Mouse (Mus musculus): ENCODE data around the gene Acbd4. TPM values are rescaled to one million over a fixed set of nuclear protein-coding genes. Genes with fewer than 3 reads are reported as not detected.
A peak's percentile ranks its signal among the peaks of the same experiment; 100 is the strongest.

Gene Acbd4
- total RNA-seq, 2 experiments from 2014 or later, result 70.0 to 80.0 TPM

GRCm38 (mm10) chr11:103132576-103133455 lies 31.3 kb downstream of the Acbd4 start:
- intact Hi-C loops (cut with DNase I), result loop anchor here (2.0 kb wide), 1 partner anchor 16 kb away; the partner anchor contains the start of gene Hexim1
- peak; percentile 100 for DNase-seq (ENCODE audit: extremely low spot score in 1 of 2, low spot score in 2 of 2)

- intact Hi-C loops (cut with DNase I), result loop anchor here (2.0 kb wide), 1 partner anchor 17 kb away; the partner anchor contains the start of gene Hexim1
- DNase-seq (ENCODE audit: extremely low spot score in 1 of 2, low spot score in 2 of 2), result no peak
These were observed 32.1 kb downstream of the Acbd4 start for GRCm38 (mm10) chr11:103133456-103134185.

DNA sequence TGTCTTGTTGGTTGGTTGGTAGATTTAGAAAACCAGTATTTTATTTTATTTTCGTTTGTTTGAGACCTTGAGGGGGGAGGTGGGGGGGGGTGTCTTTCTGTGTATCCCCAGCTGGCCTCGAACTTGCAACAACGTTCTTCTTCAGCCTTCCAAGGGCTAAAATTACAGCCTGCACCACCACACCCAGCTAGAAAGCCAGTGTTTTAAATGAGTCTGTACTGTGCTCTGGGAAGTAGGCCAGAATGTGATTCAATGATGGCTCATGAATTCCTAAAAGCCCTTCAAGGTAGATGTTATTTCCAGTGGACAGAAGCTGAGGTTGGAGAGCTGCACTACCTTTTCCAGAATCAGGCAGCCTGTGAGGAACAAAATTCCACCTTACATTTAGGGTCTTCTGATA lies 32.7 kb downstream of the Acbd4 start:
- intact Hi-C loops (cut with DNase I), result no loop called here
- DNase-seq (ENCODE audit: extremely low spot score in 1 of 2, low spot score in 2 of 2), result no peak

DNA sequence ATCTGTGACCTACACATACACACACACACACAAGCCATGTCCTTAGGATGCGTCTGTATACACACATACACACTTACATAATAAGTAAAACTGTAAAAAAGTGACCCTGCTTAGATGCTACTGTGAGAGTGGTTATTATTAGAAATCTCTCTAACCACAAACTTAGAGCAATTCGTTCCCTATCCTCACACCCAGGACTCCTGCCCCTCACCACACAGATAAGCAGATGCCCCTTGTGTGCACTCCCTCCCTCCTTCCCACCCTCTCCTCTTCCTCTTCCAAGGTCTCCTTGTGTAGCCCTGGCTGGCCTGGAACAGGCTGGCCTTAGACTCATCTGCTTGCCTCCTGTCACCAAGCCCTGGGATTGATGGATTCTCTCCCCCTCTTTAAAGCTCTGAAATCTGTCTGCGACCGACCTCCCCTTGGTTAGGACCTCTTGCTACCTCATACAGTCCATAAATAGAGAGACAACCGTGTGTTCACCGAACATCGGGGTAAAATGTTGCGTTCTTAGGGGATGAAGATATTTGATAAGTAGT lies 34.6 kb downstream of the Acbd4 start:
- DNase-seq (ENCODE audit: extremely low spot score in 1 of 2, low spot score in 2 of 2), result no peak
- intact Hi-C loops (cut with DNase I), result no loop called here

DNA sequence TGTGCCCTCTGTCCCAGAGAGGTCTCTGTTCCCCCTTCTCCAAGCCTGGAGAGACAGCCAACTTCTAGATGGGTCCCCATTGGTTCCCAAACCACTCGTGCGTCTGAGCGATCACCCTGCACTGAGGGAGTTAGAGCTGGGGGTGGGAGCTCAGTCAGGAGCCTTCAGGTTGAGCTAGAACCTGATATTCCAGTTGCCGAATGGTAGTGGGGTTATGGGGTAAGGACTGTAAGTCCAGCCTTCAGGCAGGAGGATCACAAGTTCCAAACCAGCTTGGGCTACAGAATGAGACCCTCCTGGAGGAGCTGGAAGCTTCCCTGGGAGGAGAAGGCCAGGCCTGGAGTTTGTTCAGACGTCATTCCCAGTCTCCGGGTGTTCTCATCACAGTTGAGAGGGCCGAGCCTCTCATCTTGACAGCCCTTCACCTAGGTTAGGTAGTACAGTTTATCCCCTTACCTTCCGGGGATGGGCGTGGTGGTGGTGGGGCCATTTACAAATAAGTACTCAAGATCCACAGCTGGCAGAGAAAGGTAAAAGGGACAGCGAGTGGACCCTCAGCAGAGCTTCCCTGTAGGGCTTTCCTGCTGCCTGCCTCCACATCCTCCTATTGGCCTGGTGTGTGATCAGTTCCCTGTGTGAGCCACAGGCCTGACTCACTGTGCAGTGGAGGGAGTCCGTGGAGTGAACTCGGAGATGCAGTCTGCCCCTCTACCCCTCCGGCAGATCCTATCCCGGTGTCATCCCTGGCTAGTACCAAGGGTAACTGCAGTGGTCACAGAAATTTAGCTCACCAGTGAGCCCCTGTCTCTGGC lies 38.7 kb downstream of the Acbd4 start:
- DNase-seq (ENCODE audit: extremely low spot score in 1 of 2, low spot score in 2 of 2), result no peak
- intact Hi-C loops (cut with DNase I), result no loop called here

DNA sequence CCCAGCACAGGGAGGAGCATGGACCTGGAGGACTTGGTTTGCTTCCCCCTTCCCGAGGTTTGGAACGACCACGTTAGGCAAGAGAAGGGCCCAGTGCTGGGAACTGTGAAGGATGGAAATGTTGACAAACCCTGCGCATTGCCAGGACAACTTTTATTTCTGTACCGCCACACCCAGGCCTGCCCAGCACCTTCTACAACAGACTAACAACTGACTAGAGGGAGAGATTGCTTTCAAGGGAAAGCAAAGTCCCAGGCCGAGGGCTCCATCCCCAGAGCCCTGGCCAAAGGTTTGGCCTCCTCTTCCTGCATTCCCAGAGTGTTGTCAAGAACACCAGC lies 39.2 kb downstream of the Acbd4 start:
- intact Hi-C loops (cut with DNase I), result no loop called here
- DNase-seq (ENCODE audit: extremely low spot score in 1 of 2, low spot score in 2 of 2), result peak in 1 of 2 experiments; percentile 24

DNA sequence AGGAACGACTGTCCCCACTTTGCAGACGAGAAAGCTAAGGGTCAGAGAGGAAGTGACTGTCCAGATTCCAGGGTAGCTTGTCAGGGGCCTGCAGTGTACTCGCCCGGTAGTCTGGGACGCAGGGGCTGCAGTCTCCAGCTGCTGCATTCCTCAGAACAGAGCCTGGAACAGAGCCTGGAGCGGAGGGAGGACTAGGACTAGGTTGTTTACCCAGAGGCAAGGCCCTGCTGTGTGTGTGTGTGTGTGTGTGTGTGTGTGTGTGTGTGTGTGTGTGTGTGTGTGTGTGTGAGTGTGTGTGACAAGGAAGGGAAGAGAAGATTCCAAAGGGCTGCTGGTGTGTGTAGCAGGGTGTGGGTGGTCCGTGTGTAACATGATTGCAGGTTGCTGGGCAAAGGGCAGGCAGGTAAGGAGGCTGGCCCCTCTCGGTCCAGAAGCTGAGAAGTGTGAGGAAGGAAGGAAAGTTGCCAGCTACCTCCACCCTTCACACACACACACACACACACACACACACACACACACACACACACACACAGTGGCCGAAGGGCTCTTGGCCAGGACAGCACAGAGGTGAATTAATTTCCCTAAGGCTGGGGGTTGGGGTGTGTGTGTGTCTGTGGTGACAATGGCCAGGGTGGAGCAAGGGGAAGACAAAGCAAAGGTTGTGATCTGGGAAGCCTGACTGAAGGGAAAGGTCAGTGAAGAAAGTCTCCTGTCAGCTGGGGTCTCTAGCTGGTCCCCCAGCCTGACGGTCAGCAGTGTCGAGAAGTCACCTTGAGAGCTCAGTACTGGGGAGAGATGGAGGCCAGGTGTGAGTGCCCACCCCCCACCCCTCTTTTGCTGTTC lies 39.8 kb downstream of the Acbd4 start:
- intact Hi-C loops (cut with DNase I), result no loop called here
- DNase-seq (ENCODE audit: extremely low spot score in 1 of 2, low spot score in 2 of 2), result peak in 1 of 2 experiments; percentile 85

GRCm38 (mm10) chr11:103141944-103142255 lies 40.4 kb downstream of the Acbd4 start:
- DNase-seq (ENCODE audit: extremely low spot score in 1 of 2, low spot score in 2 of 2), result no peak
- intact Hi-C loops (cut with DNase I), result no loop called here

GRCm38 (mm10) chr11:103142441-103143182 lies 41.1 kb downstream of the Acbd4 start:
- intact Hi-C loops (cut with DNase I), result no loop called here
- DNase-seq (ENCODE audit: extremely low spot score in 1 of 2, low spot score in 2 of 2), result peak; percentile 89

DNA sequence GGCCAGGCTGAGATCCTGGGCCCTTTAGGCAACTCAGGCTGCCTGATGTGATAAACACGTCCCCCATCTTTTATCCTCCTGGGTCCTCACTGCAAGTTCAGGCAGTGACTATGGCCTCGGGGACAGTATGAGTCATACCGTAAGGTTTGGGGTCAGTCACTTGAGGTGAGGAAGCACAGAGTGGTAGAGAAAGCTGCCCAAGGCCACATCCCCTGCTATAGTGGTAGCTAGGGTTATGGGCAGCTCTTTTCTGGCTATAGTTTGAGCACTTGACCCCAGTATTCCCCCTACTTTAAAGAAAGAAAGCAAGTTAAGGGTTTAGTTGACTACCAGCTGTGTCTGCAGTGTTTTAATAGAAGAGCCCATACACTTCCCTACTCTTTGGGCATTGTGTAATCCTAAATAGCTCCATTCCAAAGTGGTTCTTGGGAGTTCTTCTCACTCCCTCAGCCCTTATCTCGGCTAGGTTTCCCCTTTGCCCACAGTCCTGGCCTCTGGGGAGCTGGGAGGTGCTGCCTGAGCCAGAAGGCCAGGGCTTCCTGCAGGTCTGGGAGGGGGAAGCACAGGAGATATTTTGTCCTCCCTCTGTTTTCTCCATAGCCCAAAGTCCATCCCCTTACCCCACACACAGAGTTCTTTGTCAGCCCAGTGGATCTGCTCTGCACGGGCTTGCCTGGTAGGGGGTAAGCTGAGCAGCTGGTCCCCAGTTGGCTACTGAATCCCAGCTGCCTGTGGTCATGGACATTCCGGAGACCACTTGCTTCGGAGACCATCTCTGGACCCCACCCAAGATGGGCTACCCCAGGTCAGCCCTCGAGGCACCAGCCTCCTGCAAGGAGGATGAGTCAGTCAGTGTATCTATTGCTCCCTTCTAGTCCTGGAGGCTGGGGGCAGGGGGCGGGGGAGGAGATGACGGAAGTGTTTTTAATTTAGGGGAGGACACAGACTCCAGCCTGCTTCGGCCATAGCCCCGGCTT lies 43.1 kb downstream of the Acbd4 start:
- no peak for DNase-seq (ENCODE audit: extremely low spot score in 1 of 2, low spot score in 2 of 2)
- intact Hi-C loops (cut with DNase I), result no loop called here

GRCm38 (mm10) chr11:103146386-103146785 lies 44.9 kb downstream of the Acbd4 start:
- intact Hi-C loops (cut with DNase I), result no loop called here
- DNase-seq (ENCODE audit: extremely low spot score in 1 of 2, low spot score in 2 of 2), result no peak

DNA sequence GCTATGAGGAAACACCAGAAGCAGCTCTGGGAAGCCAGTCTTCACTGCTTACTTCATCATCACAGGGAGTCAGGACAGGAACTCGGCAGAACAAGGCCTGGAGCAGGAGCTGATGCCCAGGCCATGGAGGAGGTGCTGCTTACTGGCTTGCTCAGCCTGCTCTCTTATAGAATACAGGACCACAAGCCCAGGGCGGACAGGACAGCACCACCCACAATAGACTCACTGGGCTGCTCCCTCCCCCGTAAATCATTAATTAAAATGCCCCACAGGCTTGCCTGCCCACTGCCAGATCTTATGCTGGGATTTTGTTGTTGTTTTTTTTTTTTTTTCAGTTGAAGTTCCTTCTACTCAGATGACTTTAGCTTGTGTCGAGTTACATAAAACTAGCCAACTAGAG lies 46.3 kb downstream of the Acbd4 start:
- DNase-seq (ENCODE audit: extremely low spot score in 1 of 2, low spot score in 2 of 2), result no peak
- intact Hi-C loops (cut with DNase I), result no loop called here

GRCm38 (mm10) chr11:103149771-103150170 lies 48.3 kb downstream of the Acbd4 start:
- DNase-seq (ENCODE audit: extremely low spot score in 1 of 2, low spot score in 2 of 2), result no peak
- intact Hi-C loops (cut with DNase I), result no loop called here

- peak; percentile 87 to 95 for DNase-seq (ENCODE audit: extremely low spot score in 1 of 2, low spot score in 2 of 2)
- intact Hi-C loops (cut with DNase I), result loop anchor here (2.0 to 5.0 kb wide), 2 partner anchors 42 to 57 kb away; partner anchors contain the start of genes Acbd4, Hexim1 and Plcd3
These were observed 57.4 kb downstream of the Acbd4 start for GRCm38 (mm10) chr11:103158621-103159478.

- intact Hi-C loops (cut with DNase I), result no loop called here
- DNase-seq (ENCODE audit: extremely low spot score in 1 of 2, low spot score in 2 of 2), result no peak
These were observed 59.3 kb downstream of the Acbd4 start for GRCm38 (mm10) chr11:103160738-103161137.

GRCm38 (mm10) chr11:103161449-103161848 lies 60.0 kb downstream of the Acbd4 start:
- DNase-seq (ENCODE audit: extremely low spot score in 1 of 2, low spot score in 2 of 2), result no peak
- intact Hi-C loops (cut with DNase I), result no loop called here

Data from left cerebral cortex, postnatal 10 days (tissue).